Mouse (Mus musculus): Measurements from ENCODE around the gene Jph3. TPM values are rescaled to one million over a fixed set of nuclear protein-coding genes. Genes with fewer than 3 reads are reported as not detected.

Gene Jph3
- polyA plus RNA-seq, 1 experiment = not detected

DNA sequence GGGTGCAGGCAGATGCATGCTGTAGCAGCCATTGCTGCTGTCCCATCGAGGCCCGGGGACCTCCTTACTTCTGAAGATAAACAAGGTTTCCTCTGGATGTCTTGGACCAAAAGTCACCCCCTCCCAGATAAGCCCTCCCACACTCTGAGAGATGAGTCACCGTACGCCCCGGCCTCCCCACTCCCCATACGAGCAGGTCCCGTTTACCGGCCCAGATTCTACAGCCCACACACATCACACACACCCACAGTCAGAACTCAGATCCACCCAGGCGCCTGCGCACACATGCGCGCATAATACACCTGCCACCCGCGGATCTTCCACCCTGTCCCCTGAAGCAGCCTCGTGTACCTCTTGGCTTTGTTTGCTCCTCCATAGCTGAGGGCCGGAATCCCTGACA is 4.8 kb downstream of the Jph3 start:
- Histone ChIP-seq H3K36me3 (ENCODE audit: control insufficient read depth) (no peaks in the 10 kb centered on the region), H3K9me3 (ENCODE audit: control insufficient read depth, low read length) (no peaks in the 10 kb centered on the region), H3K4me3 (replicated peaks) (no peak overlapping the region), H3K27me3 (ENCODE audit: control insufficient read depth) (peaks cover 47% of the 10 kb centered on the region), H3K4me1 (ENCODE audit: control insufficient read depth) (no peaks in the 10 kb centered on the region)
- no peak for TF ChIP-seq TAL1 (IDR thresholded peaks at IDR 0.05; ENCODE audit: low read length)
- TF ChIP-seq GATA1 (IDR thresholded peaks at IDR 0.05; ENCODE audit: low read length) = no peak

DNA sequence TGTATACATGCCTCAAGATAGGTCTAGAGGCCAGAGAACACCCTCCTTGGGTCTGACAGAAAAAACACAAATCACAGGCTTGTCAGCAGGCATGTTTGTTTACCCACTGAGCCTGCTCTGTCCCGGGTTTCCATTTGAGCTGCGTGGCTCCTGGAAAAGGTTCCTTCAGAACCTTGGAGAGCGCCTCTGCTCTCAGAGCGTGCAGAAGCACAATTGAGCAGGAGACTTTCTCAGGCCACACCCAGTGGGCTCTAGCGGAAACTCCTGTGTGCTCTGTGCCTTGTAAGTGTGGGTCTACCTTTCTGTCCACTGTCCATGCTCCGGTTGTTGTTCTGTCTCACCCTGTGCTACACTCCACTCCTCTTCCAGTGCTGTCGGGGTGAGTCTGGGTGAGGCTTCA is 6.8 kb downstream of the Jph3 start:
- no peaks in the 10 kb centered on the region for H3K4me1 ChIP-seq (ENCODE audit: control insufficient read depth)
- H3K27me3 ChIP-seq (ENCODE audit: control insufficient read depth) = peaks cover 28% of the 10 kb centered on the region

DNA sequence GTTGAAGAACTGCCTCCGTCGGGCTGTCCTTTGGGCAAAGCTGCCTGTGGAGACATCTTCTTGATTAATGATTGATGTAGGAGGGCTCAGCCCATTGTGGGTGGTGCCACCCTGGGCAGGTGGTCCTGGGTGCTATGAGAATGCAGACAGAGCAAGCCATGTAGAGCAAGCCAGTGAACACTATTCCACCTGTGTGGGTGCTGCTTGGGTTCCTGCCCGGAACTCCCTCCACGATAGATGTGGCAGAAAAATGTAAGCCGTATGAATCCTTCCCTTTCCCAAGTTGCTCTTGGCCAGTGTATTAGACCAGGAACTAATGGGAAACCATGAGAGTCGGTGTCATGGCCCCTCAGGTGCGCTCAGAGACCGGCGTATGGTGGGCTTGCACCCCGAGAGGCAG is 11.3 kb downstream of the Jph3 start:
- H3K4me1 ChIP-seq (ENCODE audit: control insufficient read depth) = no peaks in the 10 kb centered on the region
- no peaks in the 10 kb centered on the region for H3K36me3 ChIP-seq (ENCODE audit: control insufficient read depth)
- no peak overlapping the region for H3K4me3 ChIP-seq (replicated peaks)
- H3K9me3 ChIP-seq (ENCODE audit: control insufficient read depth, low read length) = no peaks in the 10 kb centered on the region
- H3K27me3 ChIP-seq (ENCODE audit: control insufficient read depth) = no peaks in the 10 kb centered on the region
- no peak for TF ChIP-seq GATA1 (IDR thresholded peaks at IDR 0.05; ENCODE audit: low read length)
- no peak for TF ChIP-seq TAL1 (IDR thresholded peaks at IDR 0.05; ENCODE audit: low read length)

More for the DNA sequence above, 6.8 kb downstream of the Jph3 start:
- TF ChIP-seq GATA1 (IDR thresholded peaks at IDR 0.05; ENCODE audit: low read length) = no peak
- TF ChIP-seq TAL1 (IDR thresholded peaks at IDR 0.05; ENCODE audit: low read length) = no peak
- no peaks in the 10 kb centered on the region for H3K9me3 ChIP-seq (ENCODE audit: control insufficient read depth, low read length)
- H3K36me3 ChIP-seq (ENCODE audit: control insufficient read depth) = no peaks in the 10 kb centered on the region
- no peak overlapping the region for H3K4me3 ChIP-seq (replicated peaks)

DNA sequence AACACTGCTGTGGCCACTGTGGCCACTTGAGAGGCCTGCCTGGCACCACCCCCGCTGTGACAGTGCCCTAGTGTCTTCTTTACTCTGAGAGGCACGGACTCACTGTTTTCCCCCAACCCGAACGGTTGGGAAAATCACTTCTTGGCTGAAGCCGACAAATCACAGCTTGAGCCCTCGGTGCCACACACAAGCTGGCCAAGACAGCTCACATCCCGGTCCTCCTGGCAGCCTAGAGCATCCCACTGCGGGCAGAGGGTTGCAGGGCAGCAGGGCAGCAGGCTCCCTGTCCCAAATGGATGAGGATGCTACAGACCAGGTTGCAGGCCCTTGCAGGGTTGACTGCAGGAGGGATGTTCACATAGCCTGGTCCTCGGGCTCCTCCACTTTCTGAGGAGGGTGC is 20.1 kb downstream of the Jph3 start:
- H3K4me1 ChIP-seq (ENCODE audit: control insufficient read depth) = no peaks in the 10 kb centered on the region
- H3K9me3 ChIP-seq (ENCODE audit: control insufficient read depth, low read length) = peaks cover 23% of the 10 kb centered on the region
- TF ChIP-seq GATA1 (IDR thresholded peaks at IDR 0.05; ENCODE audit: low read length) = no peak
- no peak for TF ChIP-seq TAL1 (IDR thresholded peaks at IDR 0.05; ENCODE audit: low read length)
- no peak overlapping the region for H3K4me3 ChIP-seq (replicated peaks)
- peaks cover 22% of the 10 kb centered on the region for H3K27me3 ChIP-seq (ENCODE audit: control insufficient read depth)
- no peaks in the 10 kb centered on the region for H3K36me3 ChIP-seq (ENCODE audit: control insufficient read depth)

DNA sequence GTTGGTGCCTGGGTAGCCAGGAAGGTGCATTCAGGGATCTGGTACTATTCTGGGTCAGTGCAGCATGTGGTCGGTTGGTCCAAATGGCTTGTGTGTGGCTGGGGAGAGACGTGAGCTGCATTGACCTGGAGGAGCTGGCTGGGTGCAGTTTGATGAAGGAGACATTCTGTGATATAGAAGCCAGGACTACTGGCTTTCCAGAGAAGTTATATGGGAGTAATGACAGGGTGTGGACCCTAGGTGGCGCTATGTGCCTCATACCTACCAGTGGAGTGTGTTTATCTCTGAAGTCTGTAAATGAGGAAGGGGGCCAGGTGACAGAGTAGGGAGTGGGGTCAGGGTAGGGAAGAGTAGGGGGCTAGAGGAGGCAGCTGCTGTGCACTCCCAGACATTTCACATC is 21.1 kb downstream of the Jph3 start:
- Histone ChIP-seq H3K27me3 (ENCODE audit: control insufficient read depth) (peaks cover 22% of the 10 kb centered on the region), H3K36me3 (ENCODE audit: control insufficient read depth) (no peaks in the 10 kb centered on the region), H3K4me3 (replicated peaks) (no peak overlapping the region), H3K4me1 (ENCODE audit: control insufficient read depth) (no peaks in the 10 kb centered on the region), H3K9me3 (ENCODE audit: control insufficient read depth, low read length) (peaks cover 23% of the 10 kb centered on the region)
- TF ChIP-seq TAL1 (IDR thresholded peaks at IDR 0.05; ENCODE audit: low read length) = no peak
- no peak for TF ChIP-seq GATA1 (IDR thresholded peaks at IDR 0.05; ENCODE audit: low read length)

DNA sequence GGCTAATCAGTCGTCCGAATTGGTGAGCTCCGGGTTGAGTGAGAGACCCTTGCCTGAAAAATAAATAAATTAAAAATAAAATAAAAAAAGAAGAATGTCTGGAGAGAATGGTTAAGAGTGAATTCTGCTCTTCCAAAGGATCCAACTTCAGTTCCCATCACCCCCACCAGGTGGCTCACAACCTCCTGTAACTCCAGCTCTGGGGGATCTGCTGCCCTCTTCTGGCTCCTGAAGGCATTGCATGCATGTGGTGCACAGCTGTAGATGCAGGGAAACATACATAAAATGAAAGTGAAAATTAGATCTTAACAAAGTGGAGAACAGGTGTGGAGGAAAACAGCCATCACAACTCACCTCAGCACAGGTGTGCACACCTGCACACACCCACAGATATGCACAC is 22.0 kb downstream of the Jph3 start:
- Histone ChIP-seq H3K9me3 (ENCODE audit: control insufficient read depth, low read length) (peaks cover 23% of the 10 kb centered on the region), H3K36me3 (ENCODE audit: control insufficient read depth) (no peaks in the 10 kb centered on the region), H3K4me3 (replicated peaks) (no peak overlapping the region), H3K27me3 (ENCODE audit: control insufficient read depth) (peaks cover 22% of the 10 kb centered on the region), H3K4me1 (ENCODE audit: control insufficient read depth) (no peaks in the 10 kb centered on the region)
- TF ChIP-seq GATA1 (IDR thresholded peaks at IDR 0.05; ENCODE audit: low read length) = no peak

DNA sequence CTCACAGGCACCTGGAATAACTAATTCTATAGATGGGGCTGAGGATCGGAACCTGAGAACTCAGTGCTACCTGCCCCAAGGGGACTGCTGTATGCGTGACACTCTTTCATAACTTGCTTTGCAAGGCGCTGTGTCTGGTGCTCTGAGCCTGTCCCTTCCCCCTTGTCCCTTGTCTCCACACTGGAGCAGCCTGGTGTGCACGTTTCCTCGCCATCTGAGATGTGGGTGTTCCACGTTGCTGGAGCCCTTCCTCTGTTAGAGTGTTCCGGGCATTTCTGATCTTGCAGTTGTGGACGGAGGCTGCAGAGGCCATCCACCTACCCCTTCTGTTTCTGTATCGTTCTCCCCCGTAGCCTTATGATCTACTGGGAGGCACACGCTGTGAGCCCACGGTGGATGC is 29.0 kb downstream of the Jph3 start:
- Histone ChIP-seq H3K4me3 (replicated peaks) (no peak overlapping the region), H3K27me3 (ENCODE audit: control insufficient read depth) (peaks cover 9% of the 10 kb centered on the region), H3K36me3 (ENCODE audit: control insufficient read depth) (no peaks in the 10 kb centered on the region), H3K9me3 (ENCODE audit: control insufficient read depth, low read length) (peaks cover under 1% of the 10 kb centered on the region; the same call in 1 of the 2 replicates), H3K4me1 (ENCODE audit: control insufficient read depth) (no peaks in the 10 kb centered on the region)
- TF ChIP-seq TAL1 (IDR thresholded peaks at IDR 0.05; ENCODE audit: low read length) (no peak), GATA1 (IDR thresholded peaks at IDR 0.05; ENCODE audit: low read length) (no peak)

DNA sequence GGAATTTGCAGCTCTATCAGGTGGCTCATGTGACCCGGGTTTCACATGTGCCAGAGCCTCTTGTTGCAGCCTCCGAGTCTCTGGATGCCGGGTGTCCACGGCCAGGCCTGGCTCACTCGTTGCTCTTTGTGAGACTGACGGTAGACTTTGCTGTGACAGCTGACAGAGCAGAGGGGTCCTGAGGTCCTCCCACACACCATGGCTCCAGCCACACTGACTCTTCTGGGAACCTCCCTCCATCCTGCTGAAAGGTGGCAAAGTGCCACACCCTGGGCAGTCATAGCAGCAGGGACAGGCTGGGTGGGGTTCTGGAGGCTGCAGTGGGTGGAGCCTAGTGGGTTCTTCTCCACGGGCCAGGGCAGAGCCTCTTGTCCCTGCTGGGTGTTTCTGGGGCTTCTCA is 31.1 kb downstream of the Jph3 start:
- H3K4me3 ChIP-seq (replicated peaks) = no peak overlapping the region
- no peaks in the 10 kb centered on the region for H3K27me3 ChIP-seq (ENCODE audit: control insufficient read depth)
- no peak for TF ChIP-seq TAL1 (IDR thresholded peaks at IDR 0.05; ENCODE audit: low read length)
- TF ChIP-seq GATA1 (IDR thresholded peaks at IDR 0.05; ENCODE audit: low read length) = no peak
- no peaks in the 10 kb centered on the region for H3K9me3 ChIP-seq (ENCODE audit: control insufficient read depth, low read length)
- no peaks in the 10 kb centered on the region for H3K36me3 ChIP-seq (ENCODE audit: control insufficient read depth)
- H3K4me1 ChIP-seq (ENCODE audit: control insufficient read depth) = no peaks in the 10 kb centered on the region

DNA sequence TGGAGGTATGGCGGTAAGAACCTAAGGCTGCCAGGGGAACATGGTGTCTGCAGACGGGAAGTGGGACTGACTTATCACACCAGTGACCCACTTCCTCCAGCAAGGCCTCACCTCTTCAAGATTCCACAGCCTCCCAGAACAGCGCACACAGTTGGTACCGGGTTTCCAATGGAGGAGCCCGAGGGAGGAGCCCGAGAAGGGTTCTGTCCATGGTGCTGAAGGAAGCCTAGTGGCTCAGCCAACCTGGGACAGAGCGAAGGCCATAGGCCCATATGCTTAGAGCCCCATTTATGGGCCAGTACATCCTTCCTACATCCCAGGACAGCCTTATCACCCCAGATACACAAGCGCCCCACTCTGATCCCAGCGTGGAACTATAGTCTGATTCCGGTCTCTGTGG is 32.1 kb downstream of the Jph3 start:
- Histone ChIP-seq H3K4me1 (ENCODE audit: control insufficient read depth) (no peaks in the 10 kb centered on the region), H3K4me3 (replicated peaks) (no peak overlapping the region), H3K9me3 (ENCODE audit: control insufficient read depth, low read length) (no peaks in the 10 kb centered on the region), H3K36me3 (ENCODE audit: control insufficient read depth) (no peaks in the 10 kb centered on the region), H3K27me3 (ENCODE audit: control insufficient read depth) (no peaks in the 10 kb centered on the region)
- TF ChIP-seq GATA1 (IDR thresholded peaks at IDR 0.05; ENCODE audit: low read length) (no peak), TAL1 (IDR thresholded peaks at IDR 0.05; ENCODE audit: low read length) (no peak)

DNA sequence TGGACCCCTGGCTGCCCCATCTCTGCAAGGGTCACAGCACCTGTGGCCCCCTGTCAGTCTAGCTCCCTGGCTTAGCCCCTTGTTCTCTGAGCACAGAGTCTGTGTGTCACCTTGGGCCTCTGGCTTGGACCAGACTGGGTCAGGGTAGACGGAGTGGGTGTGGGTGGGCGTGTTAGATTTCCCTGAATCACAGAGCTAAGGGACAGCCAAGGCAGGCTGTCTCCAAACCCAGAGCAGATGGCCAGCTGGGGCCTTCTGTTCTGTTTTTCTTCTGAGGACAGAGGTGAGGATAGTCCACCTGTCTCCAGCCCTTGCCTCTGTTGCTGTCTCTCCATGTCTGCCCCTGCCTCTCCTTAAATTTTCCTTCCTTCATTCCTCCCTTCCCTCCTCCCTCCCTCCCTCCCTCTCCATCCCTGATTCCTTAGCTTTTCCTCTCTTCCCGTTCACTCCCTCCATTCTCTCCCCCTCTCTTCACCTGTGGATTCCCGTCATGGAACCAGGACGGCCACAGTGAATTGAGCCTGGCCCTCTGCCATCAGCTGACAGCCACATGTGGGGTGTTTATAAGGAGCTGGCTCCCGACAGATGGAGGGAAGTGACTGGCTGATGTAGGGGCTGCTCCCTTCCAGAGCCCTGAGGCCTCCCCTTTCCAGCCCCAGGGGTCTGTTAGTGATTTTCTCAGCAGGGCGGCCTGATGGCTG is 33.7 kb downstream of the Jph3 start:
- Histone ChIP-seq H3K9me3 (ENCODE audit: control insufficient read depth, low read length) (no peaks in the 10 kb centered on the region), H3K36me3 (ENCODE audit: control insufficient read depth) (no peaks in the 10 kb centered on the region), H3K27me3 (ENCODE audit: control insufficient read depth) (no peaks in the 10 kb centered on the region), H3K4me1 (ENCODE audit: control insufficient read depth) (no peaks in the 10 kb centered on the region), H3K4me3 (replicated peaks) (no peak overlapping the region)
- TF ChIP-seq GATA1 (IDR thresholded peaks at IDR 0.05; ENCODE audit: low read length) (no peak), TAL1 (IDR thresholded peaks at IDR 0.05; ENCODE audit: low read length) (no peak)

Measured in erythroblast, embryonic 14.5 days (primary cell).